Mouse (Mus musculus) cerebellum, postnatal 25 days (tissue): ENCODE measurements at regions not wholly inside any gene's neighbourhood (a gene's known extent, or its start where the extent isn't known, plus 50 kb on each side); places are given as distances from the start of the nearest gene placed in this dataset.

Experiments used
- DNase-seq, 2 experiments: peaks; one replicate each; pipeline ENCODE4 v3.0.0; 2021; ENCODE audit warnings: mixed read lengths in 2 of 2

DNA sequence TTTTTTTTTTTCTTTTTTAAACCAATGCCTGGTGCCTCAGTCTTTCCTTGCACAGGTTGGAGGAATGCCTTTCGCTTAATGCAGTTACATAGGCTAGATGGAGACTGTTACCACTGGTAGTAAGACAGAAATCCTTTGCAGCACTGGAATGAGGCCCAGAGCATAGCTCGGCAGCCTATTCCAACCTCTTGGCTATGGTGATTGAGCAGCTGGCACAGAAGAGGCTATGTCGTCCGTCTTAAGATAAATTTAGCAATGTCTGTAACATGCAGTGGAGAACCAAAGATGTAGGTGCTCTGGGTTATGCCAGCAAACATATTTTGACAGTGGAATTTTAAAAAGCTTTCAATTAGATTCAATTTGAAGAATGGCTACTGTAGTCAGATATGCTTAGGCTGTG lies 343.2 kb upstream of the Fam98a start:
- no peak for DNase-seq

- no peak for DNase-seq
Observed at GRCm38 (mm10) chr17:75893559-75893958, 341.8 kb upstream of the Fam98a start.

DNA sequence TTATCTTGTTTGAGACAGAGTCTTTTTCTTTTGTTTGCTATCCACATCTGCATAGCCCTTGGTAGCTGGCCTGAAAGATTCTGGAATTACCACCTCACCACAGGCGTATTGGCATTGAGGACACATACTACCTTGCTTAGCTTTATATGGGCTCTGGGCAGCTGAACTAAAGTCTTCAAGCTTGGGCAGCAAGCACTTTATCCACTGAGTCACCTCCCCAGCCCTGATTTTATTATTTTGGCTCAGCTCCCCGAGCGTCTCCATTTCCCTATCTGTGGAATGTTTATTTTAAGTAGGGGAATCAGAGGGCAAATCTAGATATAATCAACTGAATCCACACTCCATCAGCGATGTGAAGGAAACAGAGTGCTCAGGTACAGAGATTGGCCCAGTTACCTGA lies 340.4 kb upstream of the Fam98a start:
- no peak for DNase-seq

DNA sequence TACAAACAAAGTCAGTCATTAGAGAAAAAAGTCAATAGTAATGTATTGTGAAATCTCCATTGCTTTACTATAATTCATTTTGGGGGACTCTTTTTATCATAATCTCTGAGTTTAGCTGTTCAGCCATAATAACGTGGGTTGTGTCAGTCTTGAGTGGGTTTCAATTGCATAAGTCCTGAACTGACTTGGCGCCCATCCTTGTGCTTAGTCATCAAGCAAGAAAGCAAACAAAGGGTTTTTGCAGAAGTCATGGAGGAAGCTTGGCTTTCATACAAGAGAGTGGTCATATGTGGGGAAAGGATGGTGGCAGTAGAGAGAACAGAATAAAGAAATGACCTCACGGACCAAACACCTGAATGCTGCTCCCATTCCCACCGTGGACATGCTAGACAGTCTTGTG lies 339.8 kb upstream of the Fam98a start:
- DNase-seq = no peak

DNA sequence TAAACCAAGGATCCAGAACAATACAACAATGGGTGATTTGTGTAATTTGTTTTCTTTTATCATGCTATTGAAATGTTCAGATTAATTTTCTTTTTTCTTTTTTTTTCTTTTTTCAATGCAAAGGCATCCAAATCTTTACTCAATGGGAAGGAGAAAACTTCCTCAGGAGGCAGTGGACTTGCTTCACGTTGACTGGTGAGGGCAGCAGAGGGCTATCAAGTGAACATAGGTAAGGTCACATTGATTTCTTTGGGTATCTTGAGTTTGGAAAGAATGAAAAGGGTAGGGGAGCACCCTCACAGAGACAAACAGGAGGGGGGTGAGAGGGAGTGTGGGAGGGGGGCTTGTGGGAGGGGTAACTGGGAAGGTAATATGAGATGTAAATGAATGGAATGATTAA lies 326.1 kb upstream of the Fam98a start:
- no peak for DNase-seq

GRCm38 (mm10) chr17:75876895-75877294 lies 325.1 kb upstream of the Fam98a start:
- DNase-seq = no peak

- DNase-seq = no peak
Observed at GRCm38 (mm10) chr17:75874535-75874934, 322.8 kb upstream of the Fam98a start.

GRCm38 (mm10) chr17:75870492-75870891 lies 318.7 kb upstream of the Fam98a start:
- DNase-seq = peak; percentile 43 to 64

DNA sequence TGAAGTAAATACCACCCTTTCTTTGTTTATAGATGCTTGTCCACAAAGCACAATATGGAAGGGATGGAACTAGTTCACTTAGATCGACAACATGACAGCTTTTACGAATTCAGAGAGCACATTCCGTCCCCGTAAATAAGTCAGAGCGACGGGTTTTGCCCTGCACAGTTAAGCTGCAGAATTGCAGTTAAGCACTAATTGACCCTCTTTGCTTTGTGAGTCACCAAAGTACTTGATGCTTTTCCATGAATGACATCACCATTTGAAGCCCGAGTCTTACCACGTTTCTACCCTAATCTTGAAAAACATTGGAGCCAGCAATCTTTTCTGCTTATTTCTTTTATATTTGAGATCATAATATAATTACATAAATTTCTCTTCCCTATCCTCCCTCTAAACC lies 305.3 kb upstream of the Fam98a start:
- DNase-seq = no peak

- no peak for DNase-seq
Observed at GRCm38 (mm10) chr17:75815997-75816626, 264.4 kb upstream of the Fam98a start.

DNA sequence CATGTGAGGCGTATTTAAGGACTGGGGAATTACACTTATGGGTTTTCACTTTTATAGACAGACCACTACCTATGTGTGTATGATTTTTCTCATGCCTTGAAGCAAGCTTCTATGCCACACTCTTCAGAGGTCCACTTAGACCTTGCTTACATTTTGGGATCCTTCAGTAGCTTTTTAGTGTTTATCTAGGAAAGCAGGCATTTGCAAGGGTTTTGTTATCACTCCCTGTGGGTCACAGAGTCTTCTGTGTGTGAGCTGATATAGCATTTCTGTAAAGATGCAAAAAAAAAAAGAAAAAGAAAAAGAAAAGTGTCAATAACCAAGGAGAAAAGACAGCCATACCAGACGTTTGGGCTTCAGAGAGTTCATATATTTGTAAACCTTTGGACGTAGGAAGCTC lies 260.4 kb upstream of the Fam98a start:
- DNase-seq = no peak

DNA sequence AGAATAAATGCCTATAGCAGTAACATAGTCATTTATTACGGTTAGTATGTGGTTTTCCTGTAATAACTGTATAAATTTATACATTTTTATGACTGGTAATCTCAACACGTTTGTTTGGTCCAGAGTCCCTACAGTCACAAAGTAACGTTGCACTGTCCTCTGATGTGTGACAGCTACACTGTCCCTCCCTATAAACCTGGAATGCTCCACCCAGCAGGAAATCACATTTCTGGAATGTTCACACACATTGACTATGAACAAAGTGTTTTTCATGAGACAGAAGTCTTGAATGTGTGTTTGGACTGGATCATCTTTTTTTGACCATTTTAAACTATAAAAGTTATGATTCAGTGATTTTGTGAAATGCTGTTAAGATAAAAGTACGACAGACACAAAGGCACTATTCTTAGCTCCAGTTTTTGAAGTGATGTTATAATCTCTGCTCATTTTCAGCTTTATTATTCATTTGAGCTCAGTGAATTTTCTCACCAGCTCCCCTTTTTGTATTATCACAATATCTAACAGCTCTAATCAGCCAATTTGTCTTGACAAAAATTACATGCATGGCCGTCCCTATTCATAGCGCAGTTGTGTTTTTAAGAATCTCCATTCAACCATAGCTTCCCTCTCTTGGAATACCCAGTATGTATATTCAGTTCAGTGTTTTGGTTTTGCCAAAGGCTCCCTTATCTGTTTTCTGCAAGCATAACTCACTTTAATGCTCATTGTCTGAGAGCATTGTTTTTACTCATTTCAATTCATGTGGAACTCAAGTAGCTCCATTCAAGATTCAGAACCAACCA lies 257.0 kb upstream of the Fam98a start:
- no peak for DNase-seq

GRCm38 (mm10) chr17:75808025-75808424 lies 256.3 kb upstream of the Fam98a start:
- no peak for DNase-seq

GRCm38 (mm10) chr17:75804358-75804757 lies 252.6 kb upstream of the Fam98a start:
- no peak for DNase-seq

DNA sequence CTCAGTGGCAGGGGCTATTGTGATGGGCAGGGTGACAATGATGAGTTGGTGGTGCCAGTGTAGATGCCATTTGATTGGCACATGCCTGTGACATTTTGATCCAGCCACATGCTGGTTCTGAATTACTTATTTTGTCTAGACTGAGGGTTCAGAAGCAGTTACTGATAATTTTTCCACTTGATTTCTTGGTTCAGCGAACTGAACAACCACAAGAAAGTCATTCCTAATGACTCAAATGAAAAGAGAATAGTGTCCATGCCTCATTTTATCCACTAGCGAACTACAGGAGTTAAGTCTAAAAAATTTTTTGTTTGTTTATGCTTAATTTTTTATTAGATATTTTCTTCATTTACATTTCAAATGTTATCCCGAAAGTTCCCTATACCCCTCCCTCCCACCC lies 244.6 kb upstream of the Fam98a start:
- DNase-seq = no peak

GRCm38 (mm10) chr17:75795772-75796171 lies 244.0 kb upstream of the Fam98a start:
- DNase-seq = peak in 1 of 2 experiments; percentile 4

DNA sequence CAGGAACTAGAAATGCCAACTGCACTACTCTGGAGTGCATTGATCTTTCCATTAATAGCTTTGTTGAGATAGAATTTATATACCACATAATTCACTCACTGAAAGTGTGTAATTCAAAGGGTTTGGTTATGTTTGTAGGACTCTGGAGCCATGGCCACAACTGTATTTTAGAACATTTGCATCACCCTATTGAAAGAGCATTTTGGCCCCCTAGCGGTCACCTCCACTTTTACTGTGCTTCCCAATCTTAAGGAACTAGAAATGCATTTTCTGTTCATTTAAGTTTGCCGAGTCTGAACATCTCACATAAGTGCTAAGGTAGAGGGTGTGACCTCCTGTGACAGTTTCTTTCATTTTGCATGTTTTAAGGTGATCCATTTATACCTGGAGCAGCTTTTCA lies 228.0 kb upstream of the Fam98a start:
- no peak for DNase-seq

DNA sequence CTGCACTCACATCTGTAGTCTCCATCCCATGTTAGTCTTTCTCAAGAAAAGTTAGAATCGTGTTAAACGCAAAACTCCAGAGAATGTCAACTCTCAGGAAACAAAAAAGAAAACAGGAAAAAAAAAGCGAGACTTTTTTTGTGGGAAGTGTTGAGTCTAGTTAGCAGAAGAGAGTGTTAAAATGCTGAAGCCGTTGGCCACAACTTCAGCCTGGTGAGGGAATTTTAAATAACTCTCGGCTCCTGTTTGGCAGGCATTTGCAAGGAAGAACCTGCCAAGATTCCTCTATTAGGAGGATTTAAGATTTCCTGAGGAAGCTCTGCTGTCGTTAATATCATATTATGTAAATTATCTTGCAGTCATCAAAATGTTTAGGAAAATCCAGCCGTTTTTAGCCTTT lies 224.9 kb upstream of the Fam98a start:
- DNase-seq = no peak

DNA sequence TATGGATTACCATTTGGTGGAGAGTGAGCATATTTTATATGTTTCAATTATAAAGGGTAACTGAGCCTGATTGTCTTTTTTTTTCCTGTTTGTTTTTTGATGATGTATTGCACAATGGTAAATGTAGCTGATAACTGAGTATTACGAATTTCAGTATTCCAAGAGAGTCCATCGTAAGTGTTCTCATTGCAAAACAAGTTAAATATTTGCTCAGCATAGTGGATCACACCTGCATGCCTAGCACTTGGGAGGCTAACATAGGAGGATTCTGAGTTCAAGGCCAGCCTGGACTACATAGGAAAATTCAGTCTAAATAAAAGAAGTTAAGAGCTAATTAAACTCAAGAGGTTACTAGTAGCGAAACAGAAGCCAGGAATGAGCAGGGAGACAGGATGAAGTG lies 223.8 kb upstream of the Fam98a start:
- DNase-seq = no peak

DNA sequence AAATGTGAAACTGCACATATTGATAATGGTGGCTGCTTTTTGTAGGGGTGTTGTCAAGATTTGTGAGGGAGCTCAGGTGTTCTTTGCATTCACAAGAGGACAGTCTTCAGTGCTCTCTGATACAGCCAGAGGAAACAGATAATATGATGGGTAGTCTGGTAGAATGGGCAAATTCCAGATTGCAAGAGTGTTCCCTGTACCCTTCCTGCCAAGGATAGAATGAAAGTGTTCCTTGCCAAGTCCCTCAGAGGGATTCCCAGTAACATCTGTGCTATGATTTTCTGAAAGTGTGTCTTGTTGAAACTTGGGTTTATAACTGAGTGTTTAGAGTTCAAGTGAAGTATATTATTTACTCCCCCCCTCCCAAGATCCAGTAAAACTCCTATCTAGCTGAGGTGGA lies 221.1 kb upstream of the Fam98a start:
- DNase-seq = no peak

GRCm38 (mm10) chr17:75768654-75769053 lies 216.9 kb upstream of the Fam98a start:
- no peak for DNase-seq

DNA sequence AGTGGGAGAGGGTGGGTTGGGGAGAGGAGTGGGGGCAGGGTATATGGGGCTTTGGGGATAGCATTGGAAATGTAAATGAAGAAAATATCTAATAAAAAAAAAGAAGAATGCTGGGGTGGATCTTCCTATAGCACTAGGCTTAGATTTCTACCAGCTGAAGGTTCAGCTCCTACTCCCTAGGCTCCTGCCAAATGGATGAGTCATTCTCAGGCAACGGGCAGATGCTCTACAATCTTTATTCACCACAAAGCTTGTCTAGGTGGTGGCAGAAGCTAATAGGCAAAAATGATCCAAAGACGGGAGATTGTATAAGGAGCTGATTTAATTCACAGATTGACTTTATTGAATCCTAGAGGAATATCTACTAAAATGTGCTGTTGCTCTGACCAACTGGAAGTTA lies 211.6 kb upstream of the Fam98a start:
- DNase-seq = peak in 1 of 2 experiments; percentile 2

GRCm38 (mm10) chr17:75756487-75756886 lies 204.7 kb upstream of the Fam98a start:
- DNase-seq = no peak

DNA sequence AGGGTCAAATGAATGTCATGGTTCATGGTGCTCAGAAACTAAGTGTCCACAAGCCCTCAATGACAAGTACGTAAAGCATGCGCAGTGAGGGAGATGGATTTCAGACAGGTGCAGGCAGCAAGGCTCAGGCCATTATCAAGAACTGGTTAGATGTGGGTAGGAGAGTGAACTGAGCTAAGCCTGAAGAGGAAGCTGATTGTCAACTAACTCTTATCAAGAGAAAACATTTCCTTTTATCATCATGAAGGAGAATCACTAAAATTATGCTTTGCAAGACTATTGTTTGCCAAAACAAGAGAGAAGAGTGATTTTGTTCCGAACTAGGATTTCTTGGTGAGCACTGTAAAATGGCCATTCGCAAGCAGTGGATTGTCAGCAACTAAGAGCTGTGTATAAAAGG lies 164.7 kb upstream of the Fam98a start:
- DNase-seq = no peak

DNA sequence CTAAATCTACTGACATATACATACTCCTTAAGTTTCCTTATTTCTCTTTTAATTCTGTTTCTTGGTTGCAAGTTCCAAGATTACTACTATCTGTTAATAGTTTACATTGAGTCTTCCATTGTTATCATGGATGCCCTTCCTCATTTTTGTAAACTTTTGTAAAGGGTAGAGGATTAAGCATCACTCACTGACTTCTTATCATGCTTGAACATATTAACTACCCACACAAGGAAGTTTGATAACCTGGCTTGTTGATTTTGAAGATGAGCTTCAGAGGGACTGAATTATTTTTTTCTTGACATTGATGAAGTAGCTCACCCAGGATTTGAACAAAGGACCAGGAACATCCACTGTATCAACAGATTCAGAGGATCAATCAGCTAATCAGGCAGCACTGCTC lies 162.8 kb upstream of the Fam98a start:
- DNase-seq = no peak
